Mouse (Mus musculus) lung, embryonic 15.5 days (tissue): ENCODE results near the gene Kng2. TPM values are rescaled to one million over a fixed set of nuclear protein-coding genes. Genes with fewer than 3 reads are reported as not detected.
"Not testable (repeated sequence)": the region's sequence is repeated elsewhere in the genome, so short reads cannot be mapped to it uniquely, and the experiment has no call there.

Experiments used
- ATAC-seq: fragments of 200-750 bp; cut with Nextera tagmentation; 2 replicates; pipeline ENCODE4 v1.8.0; 2017; ENCODE audit warnings: moderate number of reproducible peaks, borderline replicate concordance; ENCODE audit not compliant: low FRiP score, low TSS enrichment; ENCODE audit errors: extremely low read depth
- H3K27ac ChIP-seq: fragments of 300-500 bp; sonication (generic); 2 replicates; pipeline ENCODE4 v1.5.1; 2015; ENCODE audit warnings: moderate library complexity, mild to moderate bottlenecking, inconsistent platforms
- H3K27me3 ChIP-seq: fragments of 300-500 bp; sonication (generic); 2 replicates; pipeline ENCODE4 v1.6.1; 2015; ENCODE audit warnings: inconsistent platforms
- H3K36me3 ChIP-seq: fragments of 300-500 bp; sonication (generic); 2 replicates; pipeline ENCODE4 v1.6.1; 2015; ENCODE audit warnings: inconsistent platforms
- H3K4me1 ChIP-seq: fragments of 300-500 bp; sonication (generic); 2 replicates; pipeline ENCODE4 v1.6.1; 2015; ENCODE audit warnings: inconsistent platforms
- H3K4me2 ChIP-seq: fragments of 300-500 bp; sonication (generic); 2 replicates; pipeline ENCODE4 v1.6.1; 2015; ENCODE audit warnings: inconsistent platforms, mild to moderate bottlenecking, moderate library complexity
- H3K4me3 ChIP-seq: fragments of 300-500 bp; sonication (generic); 2 replicates; pipeline ENCODE4 v1.5.1; 2015; ENCODE audit warnings: mild to moderate bottlenecking, inconsistent platforms
- H3K9ac ChIP-seq: fragments of 300-500 bp; sonication (generic); 2 replicates; pipeline ENCODE4 v1.6.1; 2015; ENCODE audit warnings: inconsistent platforms
- H3K9me3 ChIP-seq: fragments of 300-500 bp; sonication (generic); 2 replicates; pipeline ENCODE4 v1.6.1; 2016; ENCODE audit warnings: inconsistent platforms
- WGBS: fragments of 180-500 bp; shearing (Covaris S2); methylation state at CpG from one replicate; pipeline ENCODE4 v1.1.7; 2015; 5-methylcytosine and 5-hydroxymethylcytosine counted together
- polyA plus RNA-seq: library from polyadenylated mRNA; unstranded; fragments of >200 nt; fragmentation: Nextera tagmentation; extraction: Ambion mirVana; gene quantifications from 2 replicates; pipeline ENCODE4 v1.2.1, GENCODE M21; 2015

The Kng2 gene
- polyA plus RNA-seq, 1 experiment from 2014 or later = 0.16 TPM

- no peaks in the 10 kb centered on the region for H3K4me1 ChIP-seq
- no peaks in the 10 kb centered on the region for H3K27me3 ChIP-seq
- H3K27ac ChIP-seq = no peak overlapping the region
- no peak overlapping the region for H3K4me3 ChIP-seq
- H3K9me3 ChIP-seq = no peaks in the 10 kb centered on the region
- no peak overlapping the region for H3K4me2 ChIP-seq
- H3K9ac ChIP-seq = no peak overlapping the region
- WGBS = 30% methylated on average over 4 of the region's 4 CpGs
- ATAC-seq = no peak
- H3K36me3 ChIP-seq = no peaks in the 10 kb centered on the region
Observed at GRCm38 (mm10) chr16:22953069-22953468, 76.2 kb downstream of the Kng2 start.

- H3K4me1 ChIP-seq = no peaks in the 10 kb centered on the region
- H3K4me3 ChIP-seq = no peak within 1 kb of the TSS
- no peaks in the 10 kb centered on the region for H3K9me3 ChIP-seq
- WGBS = 91% methylated on average over 6 of the region's 6 CpGs
- H3K9ac ChIP-seq = no peak within 1 kb of the TSS
- ATAC-seq = no peak
- H3K36me3 ChIP-seq = no peaks in the 10 kb centered on the region
- no peak within 1 kb of the TSS for H3K27ac ChIP-seq
- no peak within 1 kb of the TSS for H3K4me2 ChIP-seq
- no peaks in the 10 kb centered on the region for H3K27me3 ChIP-seq
Observed at GRCm38 (mm10) chr16:22950840-22951395, 78.4 kb downstream of the Kng2 start, which contains the start of gene Hrg. Hrg (plus strand) TSS chr16:22951072.

DNA sequence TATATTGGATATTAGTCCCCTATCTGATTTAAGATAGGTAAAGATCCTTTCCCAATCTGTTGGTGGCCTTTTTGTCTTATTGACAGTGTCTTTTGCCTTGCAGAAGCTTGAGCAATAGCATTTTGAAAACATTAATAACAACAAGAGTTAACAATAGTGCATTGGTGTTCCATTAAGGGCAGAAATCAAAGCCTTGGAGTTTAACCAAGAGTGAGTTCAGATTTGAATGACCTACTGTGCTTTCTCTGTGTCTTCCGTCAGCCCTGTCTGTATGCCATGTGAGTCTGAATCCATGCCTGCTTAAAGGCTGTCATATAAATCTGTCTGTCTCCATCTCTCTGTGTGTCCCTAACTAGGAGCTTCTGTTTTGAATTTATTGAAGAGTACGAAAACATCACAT is 81.9 kb downstream of the Kng2 start:
- Histone ChIP-seq H3K27me3 (no peaks in the 10 kb centered on the region), H3K4me2 (no peak overlapping the region), H3K36me3 (no peaks in the 10 kb centered on the region), H3K9ac (no peak overlapping the region), H3K4me3 (no peak overlapping the region), H3K4me1 (no peaks in the 10 kb centered on the region), H3K9me3 (no peaks in the 10 kb centered on the region), H3K27ac (no peak overlapping the region)
- ATAC-seq = no peak
- WGBS = 79% methylated on average over 2 of the region's 2 CpGs

DNA sequence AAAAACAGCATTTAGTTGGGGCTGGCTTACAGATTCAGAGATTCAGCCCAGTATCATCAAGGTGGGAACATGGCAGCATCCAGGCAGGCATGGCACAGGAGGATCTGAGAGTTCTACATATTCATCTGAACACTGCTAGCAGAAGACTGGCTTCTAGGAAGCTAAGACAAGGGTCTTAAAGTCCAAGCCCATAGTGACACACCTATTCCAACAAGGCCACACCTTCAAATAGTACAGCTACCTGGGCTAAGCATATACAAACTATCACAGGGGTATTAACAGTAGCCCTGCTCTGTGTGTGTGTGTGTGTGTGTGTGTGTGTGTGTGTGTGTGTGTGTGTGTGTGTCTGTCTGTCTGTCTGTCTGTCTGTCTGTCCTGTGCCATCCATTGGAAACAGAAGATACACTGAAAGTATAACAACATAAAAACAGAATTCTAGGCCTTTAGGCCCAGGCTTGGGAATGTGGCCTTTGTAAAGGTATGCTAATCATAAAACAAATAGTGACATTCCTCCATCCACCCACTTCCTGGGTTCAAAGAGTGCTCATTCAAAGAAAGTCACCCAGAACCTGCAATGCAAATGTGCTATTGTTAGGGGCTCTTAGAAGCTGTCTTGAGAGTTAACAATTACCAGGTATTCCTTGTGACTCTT is 87.3 kb downstream of the Kng2 start:
- ATAC-seq, H3K4me3 ChIP-seq, H3K36me3 ChIP-seq, H3K27ac ChIP-seq, H3K4me1 ChIP-seq, H3K9ac ChIP-seq, H3K27me3 ChIP-seq, H3K4me2 ChIP-seq, H3K9me3 ChIP-seq: not testable (repeated sequence)

GRCm38 (mm10) chr16:22939120-22939695 is 90.1 kb downstream of the Kng2 start:
- Histone ChIP-seq H3K9ac (no peak overlapping the region), H3K27ac (no peak overlapping the region), H3K27me3 (no peaks in the 10 kb centered on the region), H3K4me2 (no peak overlapping the region), H3K4me1 (no peaks in the 10 kb centered on the region), H3K9me3 (no peaks in the 10 kb centered on the region), H3K36me3 (no peaks in the 10 kb centered on the region), H3K4me3 (no peak overlapping the region)
- ATAC-seq = no peak
- WGBS = 73% methylated on average over 8 of the region's 8 CpGs

DNA sequence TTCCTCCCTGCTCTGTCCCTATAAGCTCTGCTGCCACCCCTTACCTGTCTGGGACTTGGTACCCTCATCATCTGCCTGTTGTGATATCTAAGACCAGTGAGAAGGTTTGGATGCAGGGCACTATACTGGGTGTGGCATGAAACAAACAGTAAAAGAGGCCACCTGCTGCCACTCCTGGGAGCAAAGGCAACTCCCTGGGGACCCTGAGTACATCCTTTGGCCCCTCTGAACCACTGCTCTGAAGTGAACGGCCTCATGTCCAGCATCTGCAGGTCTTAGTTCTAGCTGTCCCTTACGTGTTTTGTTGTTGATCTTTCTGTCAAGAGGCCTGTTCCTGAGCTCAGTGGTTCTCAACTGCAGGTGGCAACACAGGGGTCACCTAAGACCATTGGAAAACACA is 90.7 kb downstream of the Kng2 start:
- no peaks in the 10 kb centered on the region for H3K9me3 ChIP-seq
- no peaks in the 10 kb centered on the region for H3K4me1 ChIP-seq
- no peaks in the 10 kb centered on the region for H3K36me3 ChIP-seq
- WGBS = 65% methylated on average over 2 of the region's 2 CpGs
- H3K4me3 ChIP-seq = no peak overlapping the region
- H3K4me2 ChIP-seq = no peak overlapping the region
- no peak overlapping the region for H3K27ac ChIP-seq
- H3K9ac ChIP-seq = no peak overlapping the region
- ATAC-seq = no peak
- H3K27me3 ChIP-seq = no peaks in the 10 kb centered on the region

DNA sequence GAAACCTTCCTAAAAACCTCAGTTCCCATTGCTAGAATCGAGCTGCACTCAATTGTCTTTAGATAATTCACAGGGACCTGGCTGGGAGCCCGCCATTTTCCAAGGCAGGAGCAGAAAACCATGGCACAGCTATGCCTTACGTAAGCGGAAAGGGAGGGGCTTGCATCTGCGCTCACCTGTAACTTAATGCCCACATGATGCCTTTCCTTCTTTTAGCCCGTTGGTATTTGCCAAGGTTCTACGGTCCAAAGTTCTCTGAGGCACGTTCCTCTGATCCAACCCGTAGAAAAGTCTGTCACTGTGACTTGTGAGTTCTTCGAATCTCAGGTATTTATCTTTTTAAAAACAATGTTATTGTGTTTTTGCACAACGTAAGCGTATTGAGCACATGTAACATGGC is 91.7 kb downstream of the Kng2 start:
- no peak overlapping the region for H3K4me3 ChIP-seq
- H3K27me3 ChIP-seq = no peaks in the 10 kb centered on the region
- H3K4me1 ChIP-seq = no peaks in the 10 kb centered on the region
- H3K4me2 ChIP-seq = no peak overlapping the region
- H3K9ac ChIP-seq = no peak overlapping the region
- no peaks in the 10 kb centered on the region for H3K9me3 ChIP-seq
- no peak overlapping the region for H3K27ac ChIP-seq
- H3K36me3 ChIP-seq = no peaks in the 10 kb centered on the region
- ATAC-seq = no peak
- 86% methylated on average over 12 of the region's 12 CpGs for WGBS

Other genes with a start within 250 kb of the Kng2 start
- not detected in 2 replicates for gene Crygs, start 217.9 kb downstream of the Kng2 start, polyA plus RNA-seq
- gene Tbccd1, start 171.8 kb downstream of the Kng2 start, polyA plus RNA-seq = 25.6 and 26.9 TPM in 2 replicates
- 109 and 111 TPM in 2 replicates for gene Dnajb11, start 171.6 kb downstream of the Kng2 start, polyA plus RNA-seq
- 2.9 and 11.2 TPM in 2 replicates for gene Ahsg, start 138.2 kb downstream of the Kng2 start, polyA plus RNA-seq
- 0.15 TPM in 1 of 2 replicates, not detected in the other for gene Fetub, start 111.1 kb downstream of the Kng2 start, polyA plus RNA-seq
- not detected in 2 replicates for gene Hrg, start 78.4 kb downstream of the Kng2 start, polyA plus RNA-seq
- 0.59 and 4.1 TPM in 2 replicates for gene Kng1, start 28.4 kb upstream of the Kng2 start, polyA plus RNA-seq
- gene Eif4a2, start 78.0 kb upstream of the Kng2 start, polyA plus RNA-seq = 202 and 203 TPM in 2 replicates
- gene Rfc4, start 98.3 kb upstream of the Kng2 start, polyA plus RNA-seq = 135 and 138 TPM in 2 replicates
- 0.19 TPM in 1 of 2 replicates, not detected in the other for gene Adipoq, start 117.1 kb upstream of the Kng2 start, polyA plus RNA-seq
- 48.0 and 52.7 TPM in 2 replicates for gene St6gal1, start 195.3 kb upstream of the Kng2 start, polyA plus RNA-seq